Mouse (Mus musculus) ES-Bruce4 (cell line): ENCODE data around the gene Pdcd1lg2. TPM values are rescaled to one million over a fixed set of nuclear protein-coding genes. Genes with fewer than 3 reads are reported as not detected.

Experiments
- H3K27ac ChIP-seq: 2 replicates; pipeline ENCODE4 v1.5.1; 2012; ENCODE audit warnings: low read length, inconsistent platforms; ENCODE audit not compliant: insufficient read depth
- H3K27me3 ChIP-seq: 2 replicates; pipeline ENCODE4 v1.6.1; 2012; ENCODE audit warnings: mild to moderate bottlenecking, low read length, inconsistent platforms; ENCODE audit not compliant: control insufficient read depth, poor library complexity, insufficient read depth, severe bottlenecking
- H3K36me3 ChIP-seq: 2 replicates; pipeline ENCODE4 v1.6.1; 2012; ENCODE audit warnings: inconsistent platforms, mild to moderate bottlenecking, low read length, moderate library complexity; ENCODE audit not compliant: control insufficient read depth, poor library complexity, insufficient read depth, severe bottlenecking
- H3K4me1 ChIP-seq: one replicate; pipeline ENCODE4 v1.8.1; 2011; ENCODE audit warnings: low read length; ENCODE audit not compliant: control insufficient read depth, insufficient read depth
- H3K4me3 ChIP-seq: 2 replicates; pipeline ENCODE4 v1.5.1; 2011; ENCODE audit warnings: low read depth, mild to moderate bottlenecking, low read length
- H3K9ac ChIP-seq: 2 replicates; pipeline ENCODE4 v1.6.1; 2012; ENCODE audit warnings: low read depth, mild to moderate bottlenecking, inconsistent platforms; ENCODE audit not compliant: poor library complexity, severe bottlenecking
- H3K9me3 ChIP-seq: replicated peaks from 2 replicates; pipeline ENCODE4 v1.6.1; 2012; ENCODE audit warnings: mild to moderate bottlenecking, low read length, inconsistent platforms; ENCODE audit not compliant: control insufficient read depth, poor library complexity, insufficient read depth, severe bottlenecking
- CTCF ChIP-seq: IDR thresholded peaks from one replicate; pipeline ENCODE4 v1.8.1; 2011; ENCODE audit warnings: low read depth, low read length
- EP300 ChIP-seq: IDR thresholded peaks from 2 replicates; pipeline ENCODE4 v1.6.1; 2011; ENCODE audit warnings: low read depth, low read length; ENCODE audit not compliant: insufficient read depth
- POLR2A ChIP-seq: IDR thresholded peaks from one replicate; pipeline ENCODE4 v1.8.1; 2011; ENCODE audit warnings: low read length; ENCODE audit not compliant: insufficient read depth
- polyA plus RNA-seq: library from polyadenylated mRNA; stranded (reverse); fragments of >200 nt; gene quantifications from 2 replicates; pipeline ENCODE4 v1.2.4, GENCODE M21; 2011; ENCODE audit warnings: low read depth; ENCODE audit not compliant: missing spikeins, insufficient read depth, insufficient read length

Pdcd1lg2 gene
- polyA plus RNA-seq, 1 experiment = not detected

- no peaks in the 10 kb centered on the region for H3K36me3 ChIP-seq
- no peaks in the 10 kb centered on the region for H3K9me3 ChIP-seq
- H3K27me3 ChIP-seq = no peaks in the 10 kb centered on the region
- no peak overlapping the region for H3K9ac ChIP-seq
- no peak overlapping the region for H3K27ac ChIP-seq
- TF ChIP-seq POLR2A (no peak), CTCF (no peak), EP300 (no peak)
- no peaks in the 10 kb centered on the region for H3K4me1 ChIP-seq
- no peak overlapping the region for H3K4me3 ChIP-seq
Measured at GRCm38 (mm10) chr19:29488073-29488390, 77.3 kb downstream of the Pdcd1lg2 start.

- no peaks in the 10 kb centered on the region for H3K36me3 ChIP-seq
- H3K4me1 ChIP-seq = no peaks in the 10 kb centered on the region
- H3K9ac ChIP-seq = no peak overlapping the region
- no peak overlapping the region for H3K4me3 ChIP-seq
- no peak overlapping the region for H3K27ac ChIP-seq
- no peaks in the 10 kb centered on the region for H3K27me3 ChIP-seq
- no peaks in the 10 kb centered on the region for H3K9me3 ChIP-seq
- TF ChIP-seq CTCF = no peak
- TF ChIP-seq POLR2A = no peak
- TF ChIP-seq EP300 = no peak
Measured at GRCm38 (mm10) chr19:29488420-29488819, 77.7 kb downstream of the Pdcd1lg2 start.

- Histone ChIP-seq H3K9ac (no peak overlapping the region), H3K27me3 (no peaks in the 10 kb centered on the region), H3K27ac (no peak overlapping the region), H3K9me3 (no peaks in the 10 kb centered on the region), H3K36me3 (no peaks in the 10 kb centered on the region), H3K4me3 (no peak overlapping the region), H3K4me1 (no peaks in the 10 kb centered on the region)
- no peak for TF ChIP-seq EP300
- TF ChIP-seq CTCF = no peak
- TF ChIP-seq POLR2A = no peak
Measured at GRCm38 (mm10) chr19:29489785-29490284, 79.1 kb downstream of the Pdcd1lg2 start.

- Histone ChIP-seq H3K27me3 (no peaks in the 10 kb centered on the region), H3K9ac (no peak overlapping the region), H3K36me3 (no peaks in the 10 kb centered on the region), H3K27ac (no peak overlapping the region), H3K9me3 (no peaks in the 10 kb centered on the region), H3K4me1 (no peaks in the 10 kb centered on the region), H3K4me3 (no peak overlapping the region)
- TF ChIP-seq POLR2A = no peak
- TF ChIP-seq CTCF = no peak
- no peak for TF ChIP-seq EP300
Measured at GRCm38 (mm10) chr19:29491467-29491866, 80.7 kb downstream of the Pdcd1lg2 start.

- no peak overlapping the region for H3K27ac ChIP-seq
- H3K9me3 ChIP-seq = no peaks in the 10 kb centered on the region
- H3K27me3 ChIP-seq = no peaks in the 10 kb centered on the region
- no peak overlapping the region for H3K4me3 ChIP-seq
- TF ChIP-seq EP300 (no peak), POLR2A (no peak)
- no peaks in the 10 kb centered on the region for H3K36me3 ChIP-seq
- H3K9ac ChIP-seq = no peak overlapping the region
- H3K4me1 ChIP-seq = no peaks in the 10 kb centered on the region
Measured at GRCm38 (mm10) chr19:29494454-29494853, 83.7 kb downstream of the Pdcd1lg2 start.

- Histone ChIP-seq H3K4me3 (no peak overlapping the region), H3K9me3 (no peaks in the 10 kb centered on the region), H3K4me1 (no peaks in the 10 kb centered on the region), H3K27me3 (no peaks in the 10 kb centered on the region; the same call in 1 of the 2 replicates), H3K9ac (no peak overlapping the region), H3K27ac (no peak overlapping the region), H3K36me3 (no peaks in the 10 kb centered on the region)
- TF ChIP-seq CTCF (no peak), POLR2A (no peak), EP300 (no peak)
Measured at GRCm38 (mm10) chr19:29496001-29496597, 85.4 kb downstream of the Pdcd1lg2 start.
